Mouse (Mus musculus) T-cell, adult 2 months (primary cell): ENCODE results near the gene Camk1g.
A peak's percentile ranks its signal among the peaks of the same experiment; 100 is the strongest.

Experiments
- DNase-seq: peaks from one replicate; pipeline ENCODE4 v3.0.0; 2022; ENCODE audit warnings: low spot score

The Camk1g gene

GRCm38 (mm10) chr1:193332671-193333070 is 37.4 kb downstream of the Camk1g start:
- DNase-seq = no peak

GRCm38 (mm10) chr1:193332018-193332417 is 38.1 kb downstream of the Camk1g start:
- DNase-seq = no peak

GRCm38 (mm10) chr1:193330626-193331025 is 39.5 kb downstream of the Camk1g start:
- DNase-seq = no peak

- peak; percentile 74 for DNase-seq
These were observed 39.9 kb downstream of the Camk1g start for GRCm38 (mm10) chr1:193330172-193330571.

GRCm38 (mm10) chr1:193329557-193329956 is 40.5 kb downstream of the Camk1g start:
- no peak for DNase-seq

GRCm38 (mm10) chr1:193327686-193328085 is 42.4 kb downstream of the Camk1g start:
- no peak for DNase-seq

GRCm38 (mm10) chr1:193327216-193327615 is 42.9 kb downstream of the Camk1g start:
- DNase-seq = no peak

GRCm38 (mm10) chr1:193326456-193327145 is 43.5 kb downstream of the Camk1g start:
- no peak for DNase-seq

GRCm38 (mm10) chr1:193325891-193326290 is 44.2 kb downstream of the Camk1g start:
- DNase-seq = no peak

GRCm38 (mm10) chr1:193324224-193324623 is 45.9 kb downstream of the Camk1g start:
- DNase-seq = peak; percentile 41

- DNase-seq = no peak
These were observed 46.4 kb downstream of the Camk1g start for GRCm38 (mm10) chr1:193323686-193324085.

- no peak for DNase-seq
These were observed 49.7 kb downstream of the Camk1g start for GRCm38 (mm10) chr1:193320398-193320797.

GRCm38 (mm10) chr1:193319721-193320120 is 50.4 kb downstream of the Camk1g start:
- no peak for DNase-seq

GRCm38 (mm10) chr1:193317159-193317559 is 52.9 kb downstream of the Camk1g start:
- DNase-seq = no peak

GRCm38 (mm10) chr1:193316358-193316750 is 53.7 kb downstream of the Camk1g start:
- no peak for DNase-seq

GRCm38 (mm10) chr1:193315705-193316357 is 54.3 kb downstream of the Camk1g start:
- DNase-seq = no peak

GRCm38 (mm10) chr1:193311596-193311995 is 58.5 kb downstream of the Camk1g start:
- no peak for DNase-seq

- no peak for DNase-seq
These were observed 59.5 kb downstream of the Camk1g start for GRCm38 (mm10) chr1:193310519-193311085.

- DNase-seq = no peak
These were observed 60.1 kb downstream of the Camk1g start for GRCm38 (mm10) chr1:193309785-193310518.

- DNase-seq = no peak
These were observed 63.3 kb downstream of the Camk1g start for GRCm38 (mm10) chr1:193306832-193307231.

GRCm38 (mm10) chr1:193305386-193305785 is 64.7 kb downstream of the Camk1g start:
- DNase-seq = no peak

GRCm38 (mm10) chr1:193303096-193303495 is 67.0 kb downstream of the Camk1g start:
- DNase-seq = no peak

GRCm38 (mm10) chr1:193302093-193302405 is 68.0 kb downstream of the Camk1g start:
- no peak for DNase-seq
